Mouse (Mus musculus): ENCODE results near the gene Bok. TPM values are rescaled to one million over a fixed set of nuclear protein-coding genes. Genes with fewer than 3 reads are reported as not detected.
A peak's percentile ranks its signal among the peaks of the same experiment; 100 is the strongest.

Bok gene
- total and polyA plus RNA-seq, 2 experiments from 2014 or later: 25.6 to 50.8 TPM

GRCm38 (mm10) chr1:93699159-93699558 is 13.7 kb downstream of the Bok start:
- no peak overlapping the region for H3K9ac ChIP-seq (replicated peaks; ENCODE audit: low read depth, low read length)
- H3K4me2 ChIP-seq (ENCODE audit: low read depth, low read length): no peak overlapping the region
- H3K9me3 ChIP-seq (replicated peaks; ENCODE audit: control insufficient read depth, low read length): no peaks in the 10 kb centered on the region
- peaks cover 9% of the 10 kb centered on the region for H3K36me3 ChIP-seq (replicated peaks; ENCODE audit: control insufficient read depth, insufficient read depth, low read length)
- TF ChIP-seq EP300 (IDR thresholded peaks at IDR 0.05; ENCODE audit: low read depth): no peak
- H3K27me3 ChIP-seq (ENCODE audit: control insufficient read depth, insufficient read depth, low read length): no peaks in the 10 kb centered on the region
- no peak overlapping the region for H3K27ac ChIP-seq (ENCODE audit: low read depth)
- H3K4me1 ChIP-seq (ENCODE audit: control insufficient read depth, insufficient read depth): peaks cover 13% of the 10 kb centered on the region
- no peak overlapping the region for H3K4me3 ChIP-seq (ENCODE audit: low read depth, low read length)
- 71% methylated on average over 4 of the region's 4 CpGs for WGBS
- ATAC-seq (ENCODE audit: insufficient read depth, low read depth) (no peak), DNase-seq (ENCODE audit: low spot score) (no peak)

GRCm38 (mm10) chr1:93702106-93702505 is 16.6 kb downstream of the Bok start:
- no peak overlapping the region for H3K9ac ChIP-seq (replicated peaks; ENCODE audit: low read depth, low read length)
- no peak for DNase-seq (ENCODE audit: low spot score)
- no peak for ATAC-seq (ENCODE audit: insufficient read depth, low read depth)
- TF ChIP-seq CTCF (IDR thresholded peaks at IDR 0.05; ENCODE audit: low read depth) (no peak), EP300 (IDR thresholded peaks at IDR 0.05; ENCODE audit: low read depth) (no peak)
- no peak overlapping the region for H3K27ac ChIP-seq (ENCODE audit: low read depth)
- no peak overlapping the region for H3K4me3 ChIP-seq (ENCODE audit: low read depth, low read length)
- H3K27me3 ChIP-seq (ENCODE audit: control insufficient read depth, insufficient read depth, low read length): no peaks in the 10 kb centered on the region
- WGBS: 47% methylated on average over 1 of the region's 1 CpGs
- peaks cover 5% of the 10 kb centered on the region for H3K4me1 ChIP-seq (ENCODE audit: control insufficient read depth, insufficient read depth)
- H3K9me3 ChIP-seq (replicated peaks; ENCODE audit: control insufficient read depth, low read length): no peaks in the 10 kb centered on the region
- H3K36me3 ChIP-seq (replicated peaks; ENCODE audit: control insufficient read depth, insufficient read depth, low read length): peaks cover 24% of the 10 kb centered on the region
- no peak overlapping the region for H3K4me2 ChIP-seq (ENCODE audit: low read depth, low read length)

- 88% methylated on average over 10 of the region's 10 CpGs for WGBS
- Histone ChIP-seq H3K4me2 (ENCODE audit: low read depth, low read length) (no peak overlapping the region), H3K36me3 (replicated peaks; ENCODE audit: control insufficient read depth, insufficient read depth, low read length) (peaks cover 30% of the 10 kb centered on the region), H3K27ac (ENCODE audit: low read depth) (no peak overlapping the region), H3K4me1 (ENCODE audit: control insufficient read depth, insufficient read depth) (no peaks in the 10 kb centered on the region), H3K9ac (replicated peaks; ENCODE audit: low read depth, low read length) (no peak overlapping the region), H3K9me3 (replicated peaks; ENCODE audit: control insufficient read depth, low read length) (no peaks in the 10 kb centered on the region), H3K27me3 (ENCODE audit: control insufficient read depth, insufficient read depth, low read length) (no peaks in the 10 kb centered on the region), H3K4me3 (ENCODE audit: low read depth, low read length) (no peak overlapping the region)
- no peak for ATAC-seq (ENCODE audit: insufficient read depth, low read depth)
- TF ChIP-seq CTCF (IDR thresholded peaks at IDR 0.05; ENCODE audit: low read depth) (no peak), EP300 (IDR thresholded peaks at IDR 0.05; ENCODE audit: low read depth) (no peak)
- DNase-seq (ENCODE audit: low spot score): no peak
Measured at GRCm38 (mm10) chr1:93703472-93704048, 18.1 kb downstream of the Bok start.

GRCm38 (mm10) chr1:93704341-93704740 is 18.9 kb downstream of the Bok start:
- WGBS: 90% methylated on average over 9 of the region's 9 CpGs
- H3K9me3 ChIP-seq (replicated peaks; ENCODE audit: control insufficient read depth, low read length): no peaks in the 10 kb centered on the region
- no peaks in the 10 kb centered on the region for H3K27me3 ChIP-seq (ENCODE audit: control insufficient read depth, insufficient read depth, low read length)
- no peaks in the 10 kb centered on the region for H3K4me1 ChIP-seq (ENCODE audit: control insufficient read depth, insufficient read depth)
- no peak overlapping the region for H3K27ac ChIP-seq (ENCODE audit: low read depth)
- TF ChIP-seq CTCF (IDR thresholded peaks at IDR 0.05; ENCODE audit: low read depth) (no peak), EP300 (IDR thresholded peaks at IDR 0.05; ENCODE audit: low read depth) (no peak)
- no peak for DNase-seq (ENCODE audit: low spot score)
- no peak overlapping the region for H3K9ac ChIP-seq (replicated peaks; ENCODE audit: low read depth, low read length)
- H3K36me3 ChIP-seq (replicated peaks; ENCODE audit: control insufficient read depth, insufficient read depth, low read length): peaks cover 30% of the 10 kb centered on the region
- no peak for ATAC-seq (ENCODE audit: insufficient read depth, low read depth)
- H3K4me2 ChIP-seq (ENCODE audit: low read depth, low read length): no peak overlapping the region
- no peak overlapping the region for H3K4me3 ChIP-seq (ENCODE audit: low read depth, low read length)

GRCm38 (mm10) chr1:93705389-93705788 is 19.9 kb downstream of the Bok start:
- DNase-seq (ENCODE audit: low spot score) (no peak), ATAC-seq (ENCODE audit: insufficient read depth, low read depth) (no peak)

GRCm38 (mm10) chr1:93716166-93716565 is 30.7 kb downstream of the Bok start:
- H3K4me1 ChIP-seq (ENCODE audit: control insufficient read depth, insufficient read depth): 0 out of 2 replicates have a peak, but pooled peaks cover 4% of the 10 kb centered on the region
- 34% methylated on average over 2 of the region's 2 CpGs for WGBS
- no peaks in the 10 kb centered on the region for H3K27me3 ChIP-seq (ENCODE audit: control insufficient read depth, insufficient read depth, low read length)
- H3K9ac ChIP-seq (replicated peaks; ENCODE audit: low read depth, low read length): no peak overlapping the region
- TF ChIP-seq EP300 (IDR thresholded peaks at IDR 0.05; ENCODE audit: low read depth): no peak
- TF ChIP-seq CTCF (IDR thresholded peaks at IDR 0.05; ENCODE audit: low read depth): no peak
- peak overlapping the region; percentile 11; the same call in 1 of the 2 replicates for H3K27ac ChIP-seq (ENCODE audit: low read depth)
- ATAC-seq (ENCODE audit: insufficient read depth, low read depth) (no peak), DNase-seq (ENCODE audit: low spot score) (no peak)
- no peaks in the 10 kb centered on the region for H3K9me3 ChIP-seq (replicated peaks; ENCODE audit: control insufficient read depth, low read length)
- no peak overlapping the region for H3K4me3 ChIP-seq (ENCODE audit: low read depth, low read length)
- peaks cover 19% of the 10 kb centered on the region for H3K36me3 ChIP-seq (replicated peaks; ENCODE audit: control insufficient read depth, insufficient read depth, low read length)
- no peak overlapping the region for H3K4me2 ChIP-seq (ENCODE audit: low read depth, low read length)

More at GRCm38 (mm10) chr1:93705389-93705788, 19.9 kb downstream of the Bok start:
- Histone ChIP-seq H3K4me1 (ENCODE audit: control insufficient read depth, insufficient read depth) (no peaks in the 10 kb centered on the region), H3K9me3 (replicated peaks; ENCODE audit: control insufficient read depth, low read length) (no peaks in the 10 kb centered on the region), H3K27ac (ENCODE audit: low read depth) (no peak overlapping the region), H3K36me3 (replicated peaks; ENCODE audit: control insufficient read depth, insufficient read depth, low read length) (peaks cover 30% of the 10 kb centered on the region), H3K27me3 (ENCODE audit: control insufficient read depth, insufficient read depth, low read length) (no peaks in the 10 kb centered on the region), H3K9ac (replicated peaks; ENCODE audit: low read depth, low read length) (no peak overlapping the region), H3K4me3 (ENCODE audit: low read depth, low read length) (no peak overlapping the region), H3K4me2 (ENCODE audit: low read depth, low read length) (no peak overlapping the region)
- WGBS: 75% methylated on average over 3 of the region's 3 CpGs
- TF ChIP-seq CTCF (IDR thresholded peaks at IDR 0.05; ENCODE audit: low read depth): no peak
- no peak for TF ChIP-seq EP300 (IDR thresholded peaks at IDR 0.05; ENCODE audit: low read depth)

All from heart, postnatal 0 days (tissue).